Mouse (Mus musculus): ENCODE measurements around the gene Wnt11. TPM values are rescaled to one million over a fixed set of nuclear protein-coding genes. Genes with fewer than 3 reads are reported as not detected.

The Wnt11 gene
- total RNA-seq, 2 experiments from 2014 or later: 1.7 to 2.2 TPM

DNA sequence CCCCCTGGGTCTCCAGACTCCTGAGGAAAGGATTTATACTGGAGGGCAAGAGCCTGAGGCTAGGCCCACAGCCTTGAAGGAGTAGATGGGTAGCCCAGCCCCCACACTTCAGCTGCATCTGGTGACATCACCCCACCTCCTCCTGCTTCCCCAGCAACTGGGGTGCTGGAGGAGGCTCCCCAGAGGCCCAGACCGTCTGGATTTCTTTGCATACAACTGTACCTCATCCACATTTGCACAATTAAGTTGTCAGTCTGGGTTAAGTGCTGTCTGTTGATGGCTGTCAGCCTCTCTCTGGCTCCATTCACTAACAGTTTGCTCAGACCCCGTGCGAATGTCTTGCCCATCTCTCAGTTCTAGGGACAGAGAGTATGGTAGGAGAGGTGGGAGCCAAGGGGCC, 6.9 kb upstream of the Wnt11 start:
- DNase-seq (ENCODE audit: extremely low spot score in 1 of 2, low spot score in 1 of 2): no peak

DNA sequence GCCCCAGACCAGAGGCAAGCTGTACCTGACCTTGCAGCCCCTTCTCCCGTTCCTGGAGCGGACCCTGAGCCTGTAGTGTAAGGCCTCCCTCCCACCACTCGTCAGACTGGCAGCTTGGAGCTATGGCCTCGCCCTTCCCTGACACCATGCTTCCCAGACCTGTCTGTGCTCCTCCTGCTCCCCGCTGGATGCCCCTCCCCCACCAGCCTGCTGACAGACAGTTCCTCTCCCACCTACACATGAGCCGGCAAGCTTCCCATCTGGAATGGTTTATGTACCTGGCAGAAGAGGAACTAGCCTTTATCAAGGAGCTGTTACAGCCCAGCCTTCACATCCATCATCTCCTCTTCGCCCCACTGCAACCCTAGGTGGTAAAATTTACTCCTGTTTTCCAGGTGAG, 6.0 kb upstream of the Wnt11 start:
- DNase-seq (ENCODE audit: extremely low spot score in 1 of 2, low spot score in 1 of 2): no peak

DNA sequence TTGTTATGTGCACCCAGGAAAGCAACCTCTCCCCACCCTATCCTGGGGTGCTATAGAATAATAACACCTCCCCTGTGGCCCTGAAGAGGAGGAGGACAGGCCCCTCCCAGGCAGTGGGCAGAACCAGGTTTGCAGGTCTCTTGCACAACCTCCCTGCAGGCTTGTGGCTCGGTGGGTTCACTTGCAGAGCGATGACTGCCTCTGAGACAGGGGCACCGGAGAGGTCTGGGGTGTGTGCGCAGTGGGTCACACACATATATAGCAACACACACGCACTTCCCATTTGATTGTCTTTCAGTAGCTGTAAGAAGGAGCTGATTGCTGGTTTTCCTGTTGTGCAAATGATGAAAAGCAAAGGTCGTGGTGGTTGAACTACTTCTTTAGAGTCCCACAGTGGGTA, 3.6 kb upstream of the Wnt11 start:
- DNase-seq (ENCODE audit: extremely low spot score in 1 of 2, low spot score in 1 of 2): no peak

DNA sequence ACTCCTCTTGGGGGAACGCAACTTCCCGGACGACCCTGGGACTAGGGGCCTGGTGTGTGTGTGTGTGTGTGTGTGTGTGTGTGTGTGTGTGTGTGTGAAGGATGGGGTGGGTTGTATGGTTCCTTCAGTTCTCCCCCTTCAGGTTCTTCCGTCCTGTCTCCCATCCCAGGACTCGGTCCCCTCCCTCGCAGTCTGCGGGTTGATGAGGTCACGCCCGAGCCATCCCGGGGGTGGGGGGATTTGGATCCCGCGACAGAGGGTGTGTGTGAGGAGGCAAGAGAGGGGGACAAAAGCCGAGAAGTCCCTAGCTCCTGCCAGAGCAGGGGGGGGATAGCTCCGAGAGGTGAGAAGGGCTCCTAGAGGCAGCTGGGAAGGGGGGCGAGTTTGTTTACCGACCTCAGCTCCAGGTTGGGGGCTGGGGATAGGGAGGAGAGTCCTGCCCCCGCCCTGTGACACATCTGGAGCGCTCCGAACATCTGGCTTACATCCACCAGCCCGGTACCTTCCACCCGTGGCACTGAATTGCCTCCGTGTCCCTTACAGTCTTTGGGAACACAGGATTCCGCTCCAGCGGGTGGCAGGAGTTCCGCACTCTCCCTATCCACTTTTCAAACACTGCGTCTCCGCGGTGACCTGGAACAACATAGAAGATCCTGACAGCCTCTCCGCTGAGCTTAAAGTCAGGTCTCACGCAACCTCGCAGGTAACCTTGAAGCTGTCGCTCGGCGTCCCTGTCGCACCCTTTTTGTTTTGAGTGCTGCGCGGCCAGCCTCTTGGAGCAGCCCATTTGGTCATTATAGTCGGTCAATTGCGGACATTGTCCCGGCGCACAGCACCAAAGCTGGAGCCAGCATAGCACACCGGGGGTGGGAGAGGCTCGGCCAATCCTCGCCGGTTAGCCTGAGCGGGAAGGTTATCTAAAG, 868 bp downstream of the Wnt11 start:
- DNase-seq (ENCODE audit: extremely low spot score in 1 of 2, low spot score in 1 of 2): no peak

DNA sequence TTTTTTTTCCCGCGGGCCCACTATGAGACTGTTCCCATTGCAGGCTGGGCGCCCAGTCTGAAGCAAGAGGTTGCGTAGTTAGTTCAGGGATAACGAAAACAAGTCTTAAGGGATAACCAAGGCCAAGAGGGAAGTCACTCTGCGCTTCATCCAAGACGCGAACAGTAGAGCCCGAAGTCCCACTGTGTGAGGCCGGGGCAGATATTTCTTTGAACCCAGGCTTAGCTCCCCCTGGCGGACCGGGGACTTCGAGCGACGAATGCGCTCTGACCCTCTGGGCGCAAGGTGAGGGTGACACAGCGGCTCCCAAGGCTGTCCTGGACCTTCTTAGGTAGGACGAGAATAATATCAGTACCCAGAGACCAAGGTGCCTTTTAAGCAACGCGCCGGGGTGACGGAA, 1.7 kb downstream of the Wnt11 start:
- peak in 1 of 2 experiments; percentile 73 for DNase-seq (ENCODE audit: extremely low spot score in 1 of 2, low spot score in 1 of 2)

DNA sequence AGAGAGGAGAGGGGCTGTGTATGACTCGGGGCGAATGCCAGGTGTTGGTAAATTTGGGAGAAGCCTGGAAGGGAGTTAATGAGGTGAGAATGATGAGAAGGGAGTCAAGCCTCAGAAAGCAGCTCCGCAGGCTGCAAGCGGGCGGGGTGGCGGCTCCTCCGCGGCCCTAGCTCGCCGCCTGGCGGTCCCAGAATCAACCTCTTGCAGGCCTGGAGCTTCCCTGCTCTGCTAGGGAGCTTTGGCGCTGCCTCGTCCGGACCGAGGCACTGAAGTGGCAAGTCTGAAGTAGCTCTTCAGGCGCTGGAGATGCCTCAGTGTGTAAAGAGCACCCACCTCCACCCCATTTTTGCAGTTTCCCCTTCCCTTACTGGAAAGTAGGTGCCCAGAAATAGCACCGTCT, 3.0 kb downstream of the Wnt11 start:
- peak; percentile 54 to 73 for DNase-seq (ENCODE audit: extremely low spot score in 1 of 2, low spot score in 1 of 2)

DNA sequence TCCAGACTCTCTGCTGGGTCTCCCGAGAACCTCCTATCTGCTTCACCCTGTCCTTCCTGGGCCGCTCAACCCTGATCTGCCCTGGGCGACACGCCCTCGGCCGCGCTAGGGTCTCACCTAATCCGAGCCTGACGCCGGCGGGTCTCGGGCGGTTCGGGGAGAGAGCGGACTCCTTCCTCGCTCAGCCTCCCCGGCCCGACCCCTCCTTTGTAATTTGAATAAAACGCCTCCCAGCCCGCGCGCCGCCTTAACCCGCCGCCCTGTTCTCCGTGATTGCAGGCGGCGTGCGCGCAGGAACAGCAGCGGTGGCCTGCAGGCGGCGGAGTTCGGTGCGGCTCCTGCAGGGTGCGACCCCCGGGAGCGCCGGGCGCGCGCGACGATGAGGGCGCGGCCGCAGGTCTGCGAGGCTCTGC, 3.8 kb downstream of the Wnt11 start:
- DNase-seq (ENCODE audit: extremely low spot score in 1 of 2, low spot score in 1 of 2): peak in 1 of 2 experiments; percentile 20

DNA sequence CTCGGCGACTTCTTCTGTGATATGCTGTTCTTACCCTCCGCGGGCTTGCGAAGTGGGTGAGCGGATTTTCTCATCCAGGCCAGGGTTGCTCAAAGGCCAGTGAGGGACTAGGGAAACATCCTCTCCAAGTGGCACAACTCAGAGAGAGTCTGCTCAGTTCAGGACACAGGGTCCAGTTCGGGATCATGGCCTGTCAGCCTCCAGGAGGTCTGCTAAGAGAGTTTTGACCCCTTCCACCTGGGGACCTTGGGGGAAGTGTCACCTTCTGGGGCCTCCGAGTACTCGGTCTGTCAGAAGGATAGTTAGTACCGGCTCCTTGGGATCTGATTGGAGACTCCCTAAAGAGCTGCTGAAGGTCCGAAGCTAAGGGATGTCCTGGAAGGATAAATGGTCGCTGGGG, 4.4 kb downstream of the Wnt11 start:
- DNase-seq (ENCODE audit: extremely low spot score in 1 of 2, low spot score in 1 of 2): no peak

DNA sequence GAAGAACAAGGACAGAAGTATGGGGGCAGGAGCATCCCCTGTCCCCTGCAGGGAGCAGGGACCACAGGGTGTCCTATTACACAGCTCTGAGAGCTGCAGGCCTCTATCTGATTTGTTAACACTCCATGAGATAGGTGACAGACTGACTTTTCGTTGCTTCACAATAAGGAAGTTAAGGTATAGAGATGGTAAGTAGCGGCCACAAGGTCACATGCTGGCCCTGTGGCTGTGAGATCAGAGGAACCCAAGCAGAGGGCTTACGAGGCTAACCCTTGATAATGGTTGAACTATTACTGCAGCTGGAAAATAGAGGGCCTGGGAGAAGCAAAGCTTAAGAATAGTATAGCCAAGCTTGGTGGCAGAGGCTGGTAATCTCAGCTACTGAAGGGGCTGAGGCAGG, 5.9 kb downstream of the Wnt11 start:
- no peak for DNase-seq (ENCODE audit: extremely low spot score in 1 of 2, low spot score in 1 of 2)

DNA sequence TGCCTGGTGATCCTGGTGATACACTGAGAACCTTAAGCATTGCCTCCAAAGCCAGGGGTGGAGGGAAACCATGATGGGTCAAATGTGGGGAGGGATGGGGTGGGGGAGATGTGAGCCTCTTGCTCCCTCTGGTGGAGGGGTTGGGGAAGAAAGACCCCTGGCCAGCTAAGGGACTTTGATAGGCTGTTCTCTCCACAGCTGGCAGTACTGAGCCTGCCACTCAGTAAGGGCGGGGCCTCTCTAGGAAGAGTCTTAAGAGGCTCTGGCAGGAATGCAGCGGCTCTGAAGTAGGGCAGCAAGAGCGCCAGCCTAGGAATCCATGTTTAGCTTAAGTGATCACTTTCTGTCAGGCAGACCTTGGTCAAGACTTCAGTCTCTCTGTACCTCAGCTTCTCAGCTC, 6.9 kb downstream of the Wnt11 start:
- DNase-seq (ENCODE audit: extremely low spot score in 1 of 2, low spot score in 1 of 2): no peak

DNA sequence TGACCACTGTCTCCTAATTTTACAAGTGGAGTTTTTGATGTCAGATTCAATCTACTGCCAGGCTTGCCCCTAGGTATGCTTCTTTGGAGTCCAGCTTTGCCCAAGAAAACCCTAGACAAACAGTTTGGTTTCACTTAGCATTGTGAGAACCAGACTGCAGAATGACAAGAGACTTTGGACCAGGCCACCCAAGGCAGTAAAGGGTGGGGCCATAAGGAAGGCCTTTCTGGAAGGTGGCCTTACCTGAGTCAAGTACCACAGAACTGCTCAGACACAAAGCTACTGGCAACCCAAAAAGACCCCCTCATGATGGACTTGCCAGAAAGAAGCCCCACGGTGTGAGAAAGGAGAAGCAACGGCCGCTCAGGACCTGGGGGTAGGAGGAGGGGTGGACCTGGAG, 8.1 kb downstream of the Wnt11 start:
- no peak for DNase-seq (ENCODE audit: extremely low spot score in 1 of 2, low spot score in 1 of 2)

DNA sequence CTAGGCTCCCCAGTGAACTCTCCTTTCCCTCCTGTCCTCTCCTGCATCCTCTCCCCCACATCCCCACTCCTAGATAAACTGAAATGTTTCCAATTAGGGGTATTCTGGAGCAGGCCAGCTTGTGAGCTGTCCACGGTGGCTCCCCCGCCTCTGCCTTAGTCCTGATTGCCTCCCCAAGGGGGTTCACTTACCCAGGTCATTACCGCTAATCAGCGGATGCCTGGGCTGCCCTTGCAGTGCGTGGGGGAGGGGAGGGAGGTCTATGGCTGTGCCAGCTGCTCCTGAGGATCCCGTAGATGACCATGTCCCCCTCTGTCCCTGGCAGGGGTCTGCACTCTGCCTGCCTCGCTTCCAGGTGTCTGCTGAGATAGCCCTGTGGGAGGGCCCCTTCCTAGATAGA, 8.7 kb downstream of the Wnt11 start:
- DNase-seq (ENCODE audit: extremely low spot score in 1 of 2, low spot score in 1 of 2): no peak

DNA sequence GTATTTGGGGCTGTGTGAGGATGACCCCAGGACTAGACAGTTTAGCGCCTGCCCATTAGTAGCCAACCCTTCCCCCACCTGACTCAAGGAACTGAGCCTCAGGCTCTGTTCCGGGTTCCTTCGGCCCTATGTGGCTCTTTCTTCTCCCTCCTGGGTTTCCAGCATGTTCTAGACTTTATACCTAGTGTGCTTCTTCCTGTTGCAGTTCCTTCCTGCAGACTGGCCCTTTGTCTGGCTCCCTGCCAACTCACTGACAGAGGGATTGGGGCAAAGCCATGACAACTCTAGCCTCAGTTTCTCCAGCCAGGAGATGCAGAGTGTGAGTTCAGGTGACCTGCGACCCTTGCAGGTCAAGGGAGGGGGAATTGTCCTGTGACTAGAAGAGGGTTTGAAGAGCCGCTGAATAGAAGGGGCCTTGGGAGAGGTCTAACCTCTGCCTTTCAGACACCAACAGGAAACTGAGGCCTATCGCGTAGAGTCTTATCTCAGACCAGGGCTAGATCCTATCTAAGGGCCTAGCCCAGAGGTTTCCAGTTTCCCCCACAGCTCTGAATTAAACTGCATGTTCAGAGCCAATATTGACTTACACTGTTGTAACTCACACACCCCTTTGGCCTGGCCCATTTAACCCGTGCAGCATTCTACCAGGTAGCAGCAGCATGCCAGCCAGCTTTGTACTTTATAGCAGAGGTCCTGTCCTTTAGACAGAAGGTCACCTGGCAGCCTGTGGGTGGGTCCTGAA, 14.2 kb downstream of the Wnt11 start:
- no peak for DNase-seq (ENCODE audit: extremely low spot score in 1 of 2, low spot score in 1 of 2)

DNA sequence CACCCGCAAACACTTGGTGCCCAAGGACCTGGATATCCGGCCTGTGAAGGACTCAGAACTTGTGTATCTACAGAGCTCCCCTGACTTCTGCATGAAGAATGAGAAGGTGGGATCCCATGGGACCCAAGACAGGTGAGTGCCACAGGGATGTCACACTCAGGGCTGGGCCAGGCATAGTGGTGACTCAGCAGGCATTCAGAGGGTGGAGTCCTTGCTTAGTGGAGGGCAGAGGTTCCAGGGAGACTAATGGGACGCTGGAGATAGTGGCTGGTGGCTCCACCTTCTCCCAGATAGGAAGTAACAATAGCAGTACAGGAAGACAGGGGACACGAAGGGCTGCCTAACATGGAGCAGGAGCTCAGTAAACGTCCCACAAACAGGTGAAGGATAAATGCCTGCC, 15.5 kb downstream of the Wnt11 start:
- DNase-seq (ENCODE audit: extremely low spot score in 1 of 2, low spot score in 1 of 2): no peak

DNA sequence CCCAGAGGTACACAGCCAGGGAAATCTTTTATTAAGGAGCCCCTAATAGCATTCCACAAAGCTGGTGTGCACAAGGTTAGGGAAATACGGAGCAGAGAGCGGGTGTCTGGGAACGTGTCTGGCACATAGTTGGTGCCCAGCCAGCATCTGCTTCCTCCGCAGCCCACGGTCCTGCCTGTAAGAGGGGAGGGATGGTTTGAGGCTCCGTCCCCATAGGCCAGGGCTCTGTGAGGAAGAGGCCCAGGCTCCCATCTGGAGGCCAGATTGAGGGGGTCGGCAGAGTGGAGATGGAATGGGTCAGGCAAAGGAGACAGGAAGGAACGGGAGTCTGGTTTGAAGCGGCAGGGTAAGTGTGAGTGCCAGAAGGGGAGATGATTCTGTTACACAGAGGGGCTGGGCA, 16.3 kb downstream of the Wnt11 start:
- DNase-seq (ENCODE audit: extremely low spot score in 1 of 2, low spot score in 1 of 2): no peak

DNA sequence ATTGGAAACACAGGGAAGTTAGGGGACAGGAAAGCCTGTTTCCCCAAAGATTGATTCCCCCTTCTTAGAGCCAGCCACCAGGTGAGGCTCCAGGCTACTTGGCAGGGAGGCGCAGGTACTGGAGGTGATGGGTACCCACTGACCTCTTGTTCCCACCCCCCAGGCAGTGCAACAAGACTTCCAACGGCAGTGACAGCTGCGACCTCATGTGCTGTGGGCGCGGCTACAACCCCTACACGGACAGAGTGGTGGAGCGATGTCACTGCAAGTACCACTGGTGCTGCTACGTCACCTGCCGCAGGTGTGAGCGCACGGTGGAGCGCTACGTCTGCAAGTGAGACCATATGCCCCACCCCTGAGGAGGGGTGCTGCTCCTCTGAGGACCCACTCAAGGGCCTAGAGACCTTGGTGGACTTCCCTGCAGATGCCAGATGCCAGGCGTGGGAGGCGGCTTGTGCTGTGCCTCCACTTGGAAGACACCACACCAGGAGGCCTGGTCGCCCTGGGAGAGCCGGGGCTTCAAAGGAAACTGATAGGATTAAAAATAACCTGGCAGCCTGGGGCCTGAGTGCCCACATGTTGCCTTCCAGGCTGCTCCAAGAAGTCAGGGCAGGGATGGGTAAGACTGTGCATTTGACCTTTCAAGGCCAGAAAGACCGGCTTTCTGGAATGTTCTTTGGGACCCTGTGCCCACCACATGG, 18.2 kb downstream of the Wnt11 start:
- no peak for DNase-seq (ENCODE audit: extremely low spot score in 1 of 2, low spot score in 1 of 2)

DNA sequence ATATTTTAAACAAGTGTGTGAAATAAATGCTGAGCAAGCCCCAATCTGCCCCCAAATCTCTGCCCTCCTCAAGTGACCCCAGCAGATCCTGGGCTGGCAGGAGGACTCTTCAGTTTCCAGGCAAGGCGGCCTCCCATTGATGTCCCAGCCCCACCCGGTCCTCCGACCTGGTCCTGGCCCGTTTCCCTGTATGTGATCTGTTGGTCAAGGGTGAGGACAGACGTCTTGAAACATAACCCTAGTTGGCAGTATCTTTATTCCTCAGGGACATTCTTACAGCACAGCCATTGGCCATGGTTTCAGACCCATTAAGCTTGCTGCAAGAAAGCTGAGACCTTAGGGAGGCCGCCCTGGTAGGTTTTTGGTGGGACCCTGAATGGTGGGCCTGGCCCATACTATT, 18.9 kb downstream of the Wnt11 start:
- DNase-seq (ENCODE audit: extremely low spot score in 1 of 2, low spot score in 1 of 2): no peak

DNA sequence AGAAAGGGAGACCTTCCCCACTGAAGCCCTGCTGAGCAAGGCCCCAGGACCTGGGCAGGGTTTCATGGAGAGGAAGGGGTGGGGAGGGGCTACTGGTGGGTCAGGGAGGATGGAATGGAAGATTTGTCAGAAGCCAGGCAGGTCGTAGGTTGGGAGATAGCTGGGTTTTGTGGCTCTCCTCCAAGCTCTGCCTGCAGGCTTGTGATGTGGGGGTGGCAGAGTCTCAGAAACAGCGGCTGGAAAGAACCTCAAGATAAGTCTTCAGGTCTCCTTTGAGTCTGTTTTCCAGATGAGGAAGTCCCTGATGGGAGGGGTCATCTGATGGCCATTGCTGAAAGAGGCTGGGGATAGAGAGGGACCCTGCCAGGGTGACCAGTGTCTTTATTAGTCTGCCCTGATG, 20.5 kb downstream of the Wnt11 start:
- DNase-seq (ENCODE audit: extremely low spot score in 1 of 2, low spot score in 1 of 2): no peak

DNA sequence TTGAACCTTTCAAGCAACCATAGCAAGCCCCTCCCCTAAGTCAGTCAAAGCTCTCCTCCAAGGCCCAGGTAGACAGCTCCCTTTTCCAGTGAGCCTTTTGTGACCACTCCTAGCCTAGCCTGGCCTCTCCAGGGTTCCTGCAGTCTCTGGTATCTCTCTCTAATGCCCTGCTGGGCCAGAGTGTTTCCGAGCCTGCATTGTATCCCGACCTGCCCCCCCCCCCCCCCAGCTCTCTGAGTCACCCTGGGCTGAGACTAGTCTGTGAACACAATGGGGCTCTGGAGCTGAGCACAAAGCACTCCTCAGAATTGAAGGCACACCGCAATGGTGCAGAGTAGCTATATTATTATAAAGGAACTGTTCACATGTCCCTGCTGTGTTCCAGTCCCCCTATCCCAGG, 21.2 kb downstream of the Wnt11 start:
- DNase-seq (ENCODE audit: extremely low spot score in 1 of 2, low spot score in 1 of 2): no peak

DNA sequence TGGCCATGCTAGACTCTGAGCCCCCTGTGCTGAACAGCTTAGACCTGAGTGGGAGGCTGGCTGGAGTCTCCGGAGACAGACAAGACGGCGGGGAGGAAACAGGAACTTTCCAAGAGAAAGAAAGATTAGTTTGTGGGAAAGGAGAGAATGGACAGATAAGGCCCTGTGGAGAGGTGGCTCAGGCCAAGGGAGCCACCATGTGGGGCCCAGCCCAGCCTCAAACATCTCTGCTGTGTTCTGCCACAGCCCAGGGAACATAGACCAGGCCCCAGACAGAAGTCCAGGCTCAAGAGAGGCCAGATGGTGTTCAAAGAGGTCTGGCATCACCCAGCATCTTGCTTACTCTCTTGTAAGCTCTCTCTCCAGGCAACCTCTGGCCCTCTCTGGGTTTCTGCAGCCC, 22.2 kb downstream of the Wnt11 start:
- no peak for DNase-seq (ENCODE audit: extremely low spot score in 1 of 2, low spot score in 1 of 2)

DNA sequence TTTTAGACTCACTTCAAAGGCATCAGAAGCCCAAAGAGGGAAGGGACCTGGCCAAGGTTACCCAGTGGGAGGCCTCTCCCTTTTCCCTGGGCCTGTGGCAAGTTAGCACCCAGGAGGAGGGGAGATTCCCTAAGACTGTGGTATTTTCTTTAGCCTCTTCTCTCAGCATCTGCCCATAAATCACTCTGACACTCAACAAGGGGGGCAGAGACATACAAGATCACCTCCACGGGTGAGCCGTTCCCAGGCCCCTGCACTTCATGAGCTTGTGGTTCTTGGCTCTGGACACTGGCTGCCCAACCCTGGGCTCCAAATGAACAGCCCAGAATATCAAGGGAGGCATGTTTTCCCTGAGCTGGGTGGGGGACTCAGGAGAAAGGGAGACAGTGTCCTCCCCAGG, 26.1 kb downstream of the Wnt11 start:
- DNase-seq (ENCODE audit: extremely low spot score in 1 of 2, low spot score in 1 of 2): no peak
